21 mouse cellular contexts compared by ENCODE assay signal in genomic region chr17:34563354-34563753, GRCm38 (mm10). TPM values are rescaled to one million over a fixed set of nuclear protein-coding genes. Genes with fewer than 3 reads are reported as not detected.
A peak's percentile ranks its signal among the peaks of the same experiment; 100 is the strongest.
DNase-seq lines count a peak whose midpoint lies in the region; ATAC-seq and TF ChIP-seq lines count a peak whose summit lies in the region.
"Had no signal": no experiment of that assay in that cellular context is flagged by ENCODE, and none has a peak within 500 bp of the region (broad histone marks: within the 10 kb centered on the region; RNA-seq: fewer than 3 reads in every experiment).

No protein-coding gene starts in this region.

- no peak for TF ChIP-seq CTCF in gastrocnemius, adult 2 months (IDR thresholded peaks at IDR 0.05)
- TF ChIP-seq CTCF in stomach, postnatal 0 days (IDR thresholded peaks at IDR 0.05; ENCODE audit: low read depth), result no peak

- no peak for ATAC-seq in heart, embryonic 16.5 days (replicated peaks; ENCODE audit: extremely low read depth, insufficient read depth, low FRiP score)
- ATAC-seq in stomach, embryonic 15.5 days (ENCODE audit: insufficient read depth, low FRiP score, low read depth), result no peak
- ATAC-seq in stomach, postnatal 0 days (ENCODE audit: low FRiP score, low TSS enrichment), result no peak
- ATAC-seq: CD4-positive, CD25-positive, alpha-beta regulatory T cell, adult 4 months; forebrain, embryonic 14.5 days had no signal

- 57% methylated on average over 11 of the region's 11 CpGs for WGBS in heart, embryonic 16.5 days
- 70% methylated on average over 11 of the region's 11 CpGs for WGBS in stomach, embryonic 15.5 days
- 72% methylated on average over 11 of the region's 11 CpGs for WGBS in stomach, postnatal 0 days

- 0 out of 2 replicates have a peak, but pooled peaks cover 2% of the 10 kb centered on the region for H3K36me3 ChIP-seq in heart, embryonic 16.5 days (ENCODE audit: control insufficient read depth, insufficient read depth)
- H3K36me3 ChIP-seq in stomach, embryonic 15.5 days, result no peaks in the 10 kb centered on the region
- H3K36me3 ChIP-seq in stomach, postnatal 0 days (ENCODE audit: control insufficient read depth, insufficient read depth, low read length), result no peaks in the 10 kb centered on the region
- H3K36me3 ChIP-seq: embryonic facial prominence, embryonic 15.5 days; forebrain, embryonic 10.5 days; heart, embryonic 10.5 days; hindbrain, embryonic 10.5 days; intestine, embryonic 15.5 days had no signal

- H3K9me3 ChIP-seq in heart, embryonic 16.5 days (replicated peaks; ENCODE audit: control insufficient read depth, low read length), result 0 out of 2 replicates have a peak, but pooled peaks cover 2% of the 10 kb centered on the region
- H3K9me3 ChIP-seq in stomach, embryonic 15.5 days, result no peaks in the 10 kb centered on the region
- no peaks in the 10 kb centered on the region for H3K9me3 ChIP-seq in stomach, postnatal 0 days (ENCODE audit: control insufficient read depth, low read length)
- H3K9me3 ChIP-seq: embryonic facial prominence, embryonic 15.5 days; heart, embryonic 10.5 days; hindbrain, embryonic 10.5 days; intestine, embryonic 15.5 days had no signal

- no peaks in the 10 kb centered on the region; the same call in 1 of the 2 replicates for H3K27me3 ChIP-seq in heart, embryonic 16.5 days (ENCODE audit: control insufficient read depth, insufficient read depth, low read length)
- no peaks in the 10 kb centered on the region for H3K27me3 ChIP-seq in stomach, embryonic 15.5 days (replicated peaks)
- H3K27me3 ChIP-seq in stomach, postnatal 0 days (ENCODE audit: control insufficient read depth, insufficient read depth, low read length), result no peaks in the 10 kb centered on the region
- H3K27me3 ChIP-seq: intestine, embryonic 15.5 days had no signal

- TF ChIP-seq EP300 in stomach, postnatal 0 days (optimal IDR thresholded peaks at IDR 0.05), result no peak

- H3K9ac ChIP-seq in heart, embryonic 16.5 days (ENCODE audit: low read length), result no peak overlapping the region
- no peak overlapping the region for H3K9ac ChIP-seq in stomach, embryonic 15.5 days
- H3K9ac ChIP-seq in stomach, postnatal 0 days (ENCODE audit: low read length), result no peak overlapping the region
- H3K9ac ChIP-seq: embryonic facial prominence, embryonic 15.5 days; hindbrain, embryonic 14.5 days; intestine, embryonic 15.5 days had no signal

- peak overlapping the region; percentile 90 for H3K27ac ChIP-seq in gastrocnemius, adult 2 months
- peak overlapping the region; percentile 41; the same call in 1 of the 2 replicates for H3K27ac ChIP-seq in heart, embryonic 16.5 days (ENCODE audit: low read length)
- peak overlapping the region; percentile 11; the same call in 1 of the 2 replicates for H3K27ac ChIP-seq in stomach, embryonic 15.5 days
- no peak overlapping the region for H3K27ac ChIP-seq in stomach, postnatal 0 days (replicated peaks)
- H3K27ac ChIP-seq: hindbrain, embryonic 14.5 days had no signal

- intact Hi-C loops in gastrocnemius, adult 2 months (cut with DNase I), result no loop called here
- intact Hi-C loops in heart, postnatal 10 days (cut with DNase I), result no loop called here

- no peak overlapping the region for H3K4me2 ChIP-seq in heart, embryonic 16.5 days (ENCODE audit: low read depth, low read length)
- H3K4me2 ChIP-seq in stomach, embryonic 15.5 days, result no peak overlapping the region
- no peak overlapping the region for H3K4me2 ChIP-seq in stomach, postnatal 0 days (replicated peaks; ENCODE audit: low read depth)
- H3K4me2 ChIP-seq: hindbrain, embryonic 14.5 days had no signal

- no peak for DNase-seq in gastrocnemius, adult 2 months
- DNase-seq in gastrocnemius, postnatal 10 days, result no peak
- DNase-seq in heart, postnatal 10 days, result no peak
- DNase-seq in stomach, postnatal 0 days (ENCODE audit: low spot score), result no peak
- DNase-seq in spleen, postnatal 4 days (ENCODE audit: low spot score in 2 of 2), result no peak
- DNase-seq: B cell, adult 2 months; cerebellum, adult 11 months; cerebellum, adult 8-10 months; cerebellum, postnatal 14 days; embryo, embryonic 11 days had no signal

- peaks cover 8% of the 10 kb centered on the region for H3K4me1 ChIP-seq in heart, embryonic 16.5 days (ENCODE audit: control insufficient read depth, insufficient read depth, low read length)
- peaks cover 9% of the 10 kb centered on the region; the same call in 1 of the 2 replicates for H3K4me1 ChIP-seq in stomach, embryonic 15.5 days
- peaks cover 3% of the 10 kb centered on the region; the same call in 1 of the 2 replicates for H3K4me1 ChIP-seq in stomach, postnatal 0 days (replicated peaks; ENCODE audit: control insufficient read depth, insufficient read depth)

- H3K4me3 ChIP-seq in gastrocnemius, adult 2 months, result no peak overlapping the region
- H3K4me3 ChIP-seq in heart, embryonic 16.5 days (ENCODE audit: low read length), result no peak overlapping the region
- H3K4me3 ChIP-seq in stomach, embryonic 15.5 days (replicated peaks), result no peak overlapping the region
- no peak overlapping the region for H3K4me3 ChIP-seq in stomach, postnatal 0 days (ENCODE audit: low read depth, low read length)
- H3K4me3 ChIP-seq: embryonic facial prominence, embryonic 15.5 days; erythroblast, embryonic 14.5 days; intestine, embryonic 15.5 days had no signal

RNA-seq across cellular contexts. Expression of gene Notch4, which starts 0.7 kb away (rescaled TPM):
- total RNA-seq in gastrocnemius, adult 2 months (2021), result 10 to 100 TPM; 10.5 to 11.4 TPM
- total RNA-seq in gastrocnemius, postnatal 10 days (2021), result 10 to 100 TPM; 14.4 to 22.2 TPM
- 4.8 and 9.0 TPM in 2 replicates for polyA plus RNA-seq in heart, embryonic 16.5 days (2015; fragmentation: Nextera tagmentation; extraction: Ambion mirVana)
- total RNA-seq in heart, postnatal 10 days (2021), result 10 to 100 TPM; 41.8 to 56.5 TPM
- polyA plus RNA-seq in stomach, embryonic 15.5 days (2015; fragmentation: Nextera tagmentation; extraction: Ambion mirVana), result 5.8 and 7.9 TPM in 2 replicates
- 2.4 and 3.1 TPM in 2 replicates for polyA plus RNA-seq in stomach, postnatal 0 days (2015; fragmentation: Nextera tagmentation; extraction: Ambion mirVana)

RNA-seq across cellular contexts. Expression of gene Gpsm3, which starts 26.3 kb away (rescaled TPM):
- 1 to 10 TPM; 1.8 to 2.4 TPM for total RNA-seq in gastrocnemius, adult 2 months (2021)
- total RNA-seq in gastrocnemius, postnatal 10 days (2021), result 1 to 10 TPM; 3.2 to 5.0 TPM
- 11.3 and 18.5 TPM in 2 replicates for polyA plus RNA-seq in heart, embryonic 16.5 days (2015; fragmentation: Nextera tagmentation; extraction: Ambion mirVana)
- total RNA-seq in heart, postnatal 10 days (2021), result 1 to 10 TPM; 5.1 to 5.6 TPM
- 10.2 and 11.9 TPM in 2 replicates for polyA plus RNA-seq in stomach, embryonic 15.5 days (2015; fragmentation: Nextera tagmentation; extraction: Ambion mirVana)
- 7.8 and 8.2 TPM in 2 replicates for polyA plus RNA-seq in stomach, postnatal 0 days (2015; fragmentation: Nextera tagmentation; extraction: Ambion mirVana)

RNA-seq across cellular contexts. Expression of gene Pbx2, which starts 27.7 kb away (rescaled TPM):
- 10 to 100 TPM; 14.0 to 14.6 TPM for total RNA-seq in gastrocnemius, adult 2 months (2021)
- total RNA-seq in gastrocnemius, postnatal 10 days (2021), result 10 to 100 TPM; 24.2 to 30.9 TPM
- 4.8 and 5.4 TPM in 2 replicates for polyA plus RNA-seq in heart, embryonic 16.5 days (2015; fragmentation: Nextera tagmentation; extraction: Ambion mirVana)
- 10 to 100 TPM; 26.1 to 30.4 TPM for total RNA-seq in heart, postnatal 10 days (2021)
- polyA plus RNA-seq in stomach, embryonic 15.5 days (2015; fragmentation: Nextera tagmentation; extraction: Ambion mirVana), result 8.5 and 9.2 TPM in 2 replicates
- 4.3 and 4.6 TPM in 2 replicates for polyA plus RNA-seq in stomach, postnatal 0 days (2015; fragmentation: Nextera tagmentation; extraction: Ambion mirVana)

RNA-seq across cellular contexts. Expression of gene Ager, which starts 34.3 kb away (rescaled TPM):
- under 1 TPM in 1 of 2 experiments, not detected in 1; 0.31 TPM for total RNA-seq in gastrocnemius, adult 2 months (2021)
- 1 to 10 TPM; 1.1 to 1.4 TPM for total RNA-seq in gastrocnemius, postnatal 10 days (2021)
- polyA plus RNA-seq in heart, embryonic 16.5 days (2015; fragmentation: Nextera tagmentation; extraction: Ambion mirVana), result 4.7 and 34.7 TPM in 2 replicates
- total RNA-seq in heart, postnatal 10 days (2021), result 1 to 10 TPM; 1.1 to 1.6 TPM
- polyA plus RNA-seq in stomach, embryonic 15.5 days (2015; fragmentation: Nextera tagmentation; extraction: Ambion mirVana), result 3.1 and 3.5 TPM in 2 replicates
- 1.5 and 1.8 TPM in 2 replicates for polyA plus RNA-seq in stomach, postnatal 0 days (2015; fragmentation: Nextera tagmentation; extraction: Ambion mirVana)

RNA-seq across cellular contexts. Expression of gene Rnf5, which starts 40.1 kb away (rescaled TPM):
- 10 to 100 TPM; 16.8 to 24.0 TPM for total RNA-seq in gastrocnemius, adult 2 months (2021)
- 10 to 100 TPM; 19.8 to 21.8 TPM for total RNA-seq in gastrocnemius, postnatal 10 days (2021)
- 113 and 114 TPM in 2 replicates for polyA plus RNA-seq in heart, embryonic 16.5 days (2015; fragmentation: Nextera tagmentation; extraction: Ambion mirVana)
- 10 to 100 TPM; 37.0 to 39.2 TPM for total RNA-seq in heart, postnatal 10 days (2021)
- polyA plus RNA-seq in stomach, embryonic 15.5 days (2015; fragmentation: Nextera tagmentation; extraction: Ambion mirVana), result 130 and 142 TPM in 2 replicates
- 82.9 and 83.6 TPM in 2 replicates for polyA plus RNA-seq in stomach, postnatal 0 days (2015; fragmentation: Nextera tagmentation; extraction: Ambion mirVana)
